Mouse (Mus musculus) embryonic facial prominence, embryonic 11.5 days (tissue): ENCODE data around the gene Nmnat2. TPM values are rescaled to one million over a fixed set of nuclear protein-coding genes. Genes with fewer than 3 reads are reported as not detected.
A peak's percentile ranks its signal among the peaks of the same experiment; 100 is the strongest.

Source experiments
- ATAC-seq: fragments of 200-750 bp; cut with Nextera tagmentation; replicated peaks from 2 replicates; pipeline ENCODE4 v1.8.0; 2017; ENCODE audit warnings: low read depth; ENCODE audit not compliant: insufficient number of reproducible peaks, low FRiP score, low TSS enrichment
- DNase-seq: peaks from one replicate; pipeline ENCODE4 v3.0.0-alpha.2; 2015; ENCODE audit warnings: low spot score
- H3K27ac ChIP-seq: fragments of 300-500 bp; sonication (generic); replicated peaks from 2 replicates; pipeline ENCODE4 v1.5.1; 2014; ENCODE audit warnings: mild to moderate bottlenecking, low read depth, low read length, control low read depth
- H3K27me3 ChIP-seq: fragments of 300-500 bp; sonication (generic); 2 replicates; pipeline ENCODE4 v1.6.1; 2014; ENCODE audit warnings: mild to moderate bottlenecking, low read length, moderate library complexity, mixed read lengths; ENCODE audit not compliant: control insufficient read depth, insufficient read depth
- H3K36me3 ChIP-seq: fragments of 300-500 bp; sonication (generic); replicated peaks from 2 replicates; pipeline ENCODE4 v1.6.1; 2014; ENCODE audit warnings: low read depth, mild to moderate bottlenecking, low read length, moderate library complexity, mixed read lengths; ENCODE audit not compliant: control insufficient read depth, insufficient read depth
- H3K4me1 ChIP-seq: fragments of 300-500 bp; sonication (generic); 2 replicates; pipeline ENCODE4 v1.6.1; 2014; ENCODE audit warnings: low read length, mixed read lengths; ENCODE audit not compliant: control insufficient read depth, insufficient read depth
- H3K4me2 ChIP-seq: fragments of 300-500 bp; sonication (generic); 2 replicates; pipeline ENCODE4 v1.6.1; 2014; ENCODE audit warnings: low read depth, mild to moderate bottlenecking, control low read depth, low read length, moderate library complexity
- H3K4me3 ChIP-seq: fragments of 300-500 bp; sonication (generic); 2 replicates; pipeline ENCODE4 v1.5.1; 2014; ENCODE audit warnings: low read depth, low read length, control low read depth
- H3K9ac ChIP-seq: fragments of 300-500 bp; sonication (generic); replicated peaks from 2 replicates; pipeline ENCODE4 v1.6.1; 2014; ENCODE audit warnings: mild to moderate bottlenecking, control low read depth, low read length
- H3K9me3 ChIP-seq: fragments of 300-500 bp; sonication (generic); replicated peaks from 2 replicates; pipeline ENCODE4 v1.6.1; 2016; ENCODE audit warnings: mild to moderate bottlenecking, low read length, inconsistent platforms, mixed read lengths; ENCODE audit not compliant: control insufficient read depth
- WGBS: fragments of 180-500 bp; shearing (Covaris S2); extraction: QIAGEN DNeasy Blood & Tissue Kit; methylation state at CpG from one replicate; pipeline ENCODE4 v1.1.7; 2014; 5-methylcytosine and 5-hydroxymethylcytosine counted together
- polyA plus RNA-seq: library from polyadenylated mRNA; unstranded; fragments of >200 nt; fragmentation: Nextera tagmentation; extraction: Ambion mirVana; gene quantifications from 2 replicates; pipeline ENCODE4 v1.2.1, GENCODE M21; 2014

Nmnat2 gene
- polyA plus RNA-seq, 1 experiment from 2014 or later = 4.3 TPM

- DNase-seq (peak; percentile 38), ATAC-seq (peak; percentile 65; the same call in 1 of the 2 replicates)
- Histone ChIP-seq H3K9me3 (no peaks in the 10 kb centered on the region), H3K9ac (0 out of 2 replicates have a peak overlapping the region, but pooled peaks have one; percentile 10), H3K36me3 (no peaks in the 10 kb centered on the region), H3K27ac (0 out of 2 replicates have a peak overlapping the region, but pooled peaks have one; percentile 20), H3K4me3 (no peak overlapping the region), H3K27me3 (no peaks in the 10 kb centered on the region), H3K4me2 (no peak overlapping the region; the same call in none of the 2 replicates), H3K4me1 (peaks cover 5% of the 10 kb centered on the region; the same call in 1 of the 2 replicates)
- 13% methylated on average over 11 of the region's 11 CpGs for WGBS
These were observed 99.5 kb downstream of the Nmnat2 start for GRCm38 (mm10) chr1:153054112-153054821.

- DNase-seq (no peak), ATAC-seq (no peak)
- Histone ChIP-seq H3K36me3 (no peaks in the 10 kb centered on the region), H3K4me1 (peaks cover 5% of the 10 kb centered on the region; the same call in 1 of the 2 replicates), H3K4me3 (no peak overlapping the region), H3K4me2 (no peak overlapping the region), H3K9me3 (no peaks in the 10 kb centered on the region), H3K27me3 (no peaks in the 10 kb centered on the region), H3K9ac (no peak overlapping the region), H3K27ac (no peak overlapping the region)
- WGBS = 84% methylated on average over 7 of the region's 7 CpGs
These were observed 103.5 kb downstream of the Nmnat2 start for GRCm38 (mm10) chr1:153058290-153058689.

- no peak overlapping the region for H3K27ac ChIP-seq
- DNase-seq (no peak), ATAC-seq (no peak)
- H3K27me3 ChIP-seq = no peaks in the 10 kb centered on the region
- no peaks in the 10 kb centered on the region for H3K36me3 ChIP-seq
- no peak overlapping the region for H3K9ac ChIP-seq
- H3K9me3 ChIP-seq = no peaks in the 10 kb centered on the region
- no peak overlapping the region for H3K4me3 ChIP-seq
- no peak overlapping the region for H3K4me2 ChIP-seq
- peaks cover 2% of the 10 kb centered on the region; the same call in 1 of the 2 replicates for H3K4me1 ChIP-seq
- WGBS = 79% methylated on average over 9 of the region's 9 CpGs
These were observed 104.8 kb downstream of the Nmnat2 start for GRCm38 (mm10) chr1:153059626-153060025.

- H3K27ac ChIP-seq = no peak overlapping the region
These were observed 107.8 kb downstream of the Nmnat2 start for GRCm38 (mm10) chr1:153062547-153062946.

GRCm38 (mm10) chr1:153064784-153065390 is 110.1 kb downstream of the Nmnat2 start:
- Histone ChIP-seq H3K9me3 (no peaks in the 10 kb centered on the region), H3K36me3 (no peaks in the 10 kb centered on the region), H3K9ac (no peak overlapping the region), H3K4me2 (no peak overlapping the region), H3K4me3 (no peak overlapping the region), H3K27me3 (no peaks in the 10 kb centered on the region), H3K4me1 (no peaks in the 10 kb centered on the region), H3K27ac (no peak overlapping the region)
- 63% methylated on average over 9 of the region's 9 CpGs for WGBS
- ATAC-seq = no peak
- no peak for DNase-seq

More at GRCm38 (mm10) chr1:153062547-153062946, 107.8 kb downstream of the Nmnat2 start:
- no peaks in the 10 kb centered on the region for H3K36me3 ChIP-seq
- no peak overlapping the region for H3K9ac ChIP-seq
- DNase-seq = no peak
- H3K27me3 ChIP-seq = no peaks in the 10 kb centered on the region
- no peak overlapping the region for H3K4me3 ChIP-seq
- H3K9me3 ChIP-seq = no peaks in the 10 kb centered on the region
- WGBS = 57% methylated on average over 7 of the region's 7 CpGs
- no peak overlapping the region for H3K4me2 ChIP-seq
- ATAC-seq = no peak
- H3K4me1 ChIP-seq = no peaks in the 10 kb centered on the region

- 85% methylated on average over 12 of the region's 12 CpGs for WGBS
- Histone ChIP-seq H3K4me2 (no peak overlapping the region), H3K9ac (no peak overlapping the region), H3K4me1 (no peaks in the 10 kb centered on the region), H3K9me3 (no peaks in the 10 kb centered on the region), H3K27me3 (no peaks in the 10 kb centered on the region), H3K36me3 (no peaks in the 10 kb centered on the region), H3K4me3 (no peak overlapping the region), H3K27ac (no peak overlapping the region)
- ATAC-seq (no peak), DNase-seq (no peak)
These were observed 110.9 kb downstream of the Nmnat2 start for GRCm38 (mm10) chr1:153065473-153066386.

GRCm38 (mm10) chr1:153066387-153066781 is 111.6 kb downstream of the Nmnat2 start:
- Histone ChIP-seq H3K4me3 (no peak overlapping the region), H3K4me2 (no peak overlapping the region), H3K9me3 (no peaks in the 10 kb centered on the region), H3K27ac (no peak overlapping the region), H3K36me3 (no peaks in the 10 kb centered on the region), H3K9ac (no peak overlapping the region), H3K27me3 (no peaks in the 10 kb centered on the region), H3K4me1 (no peaks in the 10 kb centered on the region)
- DNase-seq (no peak), ATAC-seq (no peak)
- 80% methylated on average over 4 of the region's 4 CpGs for WGBS
